Comparison of ENCODE assay signal across 8 mouse cellular contexts in the genomic region with DNA sequence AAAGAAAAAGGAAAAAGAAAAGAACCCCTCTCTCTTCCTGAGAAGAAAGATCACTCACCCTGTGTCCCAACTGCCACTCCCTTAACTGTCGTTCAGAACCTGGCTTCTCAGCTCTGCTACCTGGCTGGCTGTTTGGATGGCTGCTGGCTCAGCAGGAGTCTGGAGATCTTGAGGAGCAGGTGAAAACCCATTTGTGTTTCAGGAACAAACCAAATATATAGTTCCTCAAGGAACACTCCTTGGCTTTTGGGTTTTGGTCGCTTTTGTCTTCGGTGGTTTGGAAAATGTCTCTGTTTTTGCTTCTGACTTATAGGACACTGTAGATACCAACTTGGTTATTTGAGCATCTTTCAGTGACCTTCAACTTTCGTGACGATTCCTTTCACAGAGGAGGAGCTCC. TPM values are rescaled to one million over a fixed set of nuclear protein-coding genes. Genes with fewer than 3 reads are reported as not detected.
DNase-seq lines count a peak whose midpoint lies in the region; ATAC-seq and TF ChIP-seq lines count a peak whose summit lies in the region.

A gene (minus strand): TSS at position 101 of the 400 bp plus-strand sequence.

- no peaks in the 10 kb centered on the region for H3K36me3 ChIP-seq in kidney, postnatal 0 days (ENCODE audit: insufficient read depth, low read length)
- H3K36me3 ChIP-seq in midbrain, embryonic 14.5 days (ENCODE audit: control insufficient read depth, insufficient read depth, low read length), result no peaks in the 10 kb centered on the region

- H3K4me1 ChIP-seq in kidney, postnatal 0 days (replicated peaks; ENCODE audit: insufficient read depth, low read length), result no peaks in the 10 kb centered on the region
- 0 out of 2 replicates have a peak, but pooled peaks cover 2% of the 10 kb centered on the region for H3K4me1 ChIP-seq in bone marrow macrophage, adult 2 months (ENCODE audit: control insufficient read depth, insufficient read depth, low read length)
- H3K4me1 ChIP-seq in midbrain, embryonic 14.5 days (ENCODE audit: control insufficient read depth, insufficient read depth, low read length), result no peaks in the 10 kb centered on the region

- H3K9me3 ChIP-seq in kidney, postnatal 0 days (replicated peaks; ENCODE audit: low read length), result no peaks in the 10 kb centered on the region
- no peaks in the 10 kb centered on the region for H3K9me3 ChIP-seq in midbrain, embryonic 14.5 days (ENCODE audit: control insufficient read depth, low read length)

- no peak within 1 kb of the TSS for H3K4me2 ChIP-seq in kidney, postnatal 0 days (ENCODE audit: low read length)
- no peak within 1 kb of the TSS for H3K4me2 ChIP-seq in midbrain, embryonic 14.5 days (ENCODE audit: low read length)

- TF ChIP-seq POLR2A in bone marrow macrophage, adult 2 months (IDR thresholded peaks at IDR 0.05; ENCODE audit: borderline replicate concordance, low read depth, low read length), result no peak

- no peak for DNase-seq in kidney, postnatal 0 days (ENCODE audit: low spot score)
- DNase-seq in kidney, postnatal 36 days, result no peak
- no peak for DNase-seq in layer of hippocampus, postnatal 14 days (ENCODE audit: low spot score in 2 of 2)
- no peak for DNase-seq in midbrain, embryonic 14.5 days
- DNase-seq in spleen, postnatal 10 days (ENCODE audit: low spot score in 2 of 2), result no peak
- no peak for DNase-seq in embryo, embryonic 9.5 days (ENCODE audit: extremely low spot score)

- ATAC-seq in kidney, postnatal 0 days (replicated peaks; ENCODE audit: low FRiP score, low read depth), result no peak
- ATAC-seq in granulocyte monocyte progenitor cell, adult 5-6 weeks (replicated peaks; ENCODE audit: poor library complexity, severe bottlenecking), result no peak
- no peak for ATAC-seq in midbrain, embryonic 14.5 days (ENCODE audit: low FRiP score, low TSS enrichment)

- H3K27ac ChIP-seq in kidney, postnatal 0 days, result no peak within 1 kb of the TSS
- H3K27ac ChIP-seq in bone marrow macrophage, adult 2 months (ENCODE audit: insufficient read depth, low read depth, low read length), result no peak within 1 kb of the TSS
- no peak within 1 kb of the TSS for H3K27ac ChIP-seq in midbrain, embryonic 14.5 days (replicated peaks; ENCODE audit: low read depth, low read length)

- TF ChIP-seq CTCF in kidney, postnatal 0 days (IDR thresholded peaks at IDR 0.05; ENCODE audit: low read depth), result no peak
- TF ChIP-seq CTCF in bone marrow macrophage, adult 2 months (IDR thresholded peaks at IDR 0.05; ENCODE audit: low read depth, low read length), result no peak

- no peak within 1 kb of the TSS for H3K9ac ChIP-seq in kidney, postnatal 0 days (ENCODE audit: low read depth, low read length)
- no peak within 1 kb of the TSS for H3K9ac ChIP-seq in midbrain, embryonic 14.5 days (replicated peaks; ENCODE audit: low read length)

- no peaks in the 10 kb centered on the region for H3K27me3 ChIP-seq in kidney, postnatal 0 days (ENCODE audit: insufficient read depth, low read length)
- no peaks in the 10 kb centered on the region for H3K27me3 ChIP-seq in midbrain, embryonic 14.5 days (ENCODE audit: control insufficient read depth, insufficient read depth, low read length)

- 77% methylated on average over 5 of the region's 5 CpGs for WGBS in kidney, postnatal 0 days
- WGBS in midbrain, embryonic 14.5 days, result 78% methylated on average over 5 of the region's 5 CpGs

- H3K4me3 ChIP-seq in kidney, postnatal 0 days (replicated peaks; ENCODE audit: low read depth, low read length), result no peak within 1 kb of the TSS
- no peak within 1 kb of the TSS for H3K4me3 ChIP-seq in bone marrow macrophage, adult 2 months (ENCODE audit: insufficient read depth, low read length)
- no peak within 1 kb of the TSS for H3K4me3 ChIP-seq in midbrain, embryonic 14.5 days (replicated peaks; ENCODE audit: low read depth, low read length)

RNA-seq across cellular contexts. Expression of the gene that starts here (rescaled TPM):
- polyA plus RNA-seq in kidney, postnatal 0 days (2015; fragmentation: Nextera tagmentation; extraction: Ambion mirVana), result 85.8 and 88.5 TPM in 2 replicates
- 76.2 and 81.2 TPM in 2 replicates for polyA plus RNA-seq in bone marrow macrophage, adult 2 months (2012; ENCODE audit: insufficient read depth, insufficient read length, missing spikeins)
- total RNA-seq in granulocyte monocyte progenitor cell, adult 5-6 weeks (2014; fragmentation: Nextera tagmentation), result 51.4 and 75.4 TPM in 2 replicates
- total RNA-seq in granulocyte monocyte progenitor cell, adult 5-6 weeks (2017), result 113 and 147 TPM in 2 replicates
- total RNA-seq in layer of hippocampus, postnatal 14 days (2021), result 100 to 1,000 TPM; 109 to 114 TPM
- 66.9 and 72.5 TPM in 2 replicates for polyA plus RNA-seq in midbrain, embryonic 14.5 days (2014; fragmentation: Nextera tagmentation; extraction: Ambion mirVana)
